Mouse (Mus musculus) bone marrow macrophage, adult 2 months (primary cell): Measurements from ENCODE around the gene Dclk1. TPM values are rescaled to one million over a fixed set of nuclear protein-coding genes. Genes with fewer than 3 reads are reported as not detected.

Source experiments
- H3K27ac ChIP-seq: 2 replicates; pipeline ENCODE4 v1.5.1; 2012; ENCODE audit warnings: low read depth, low read length; ENCODE audit not compliant: insufficient read depth
- H3K4me1 ChIP-seq: 2 replicates; pipeline ENCODE4 v1.6.1; 2012; ENCODE audit warnings: low read length; ENCODE audit not compliant: control insufficient read depth, insufficient read depth
- H3K4me3 ChIP-seq: 2 replicates; pipeline ENCODE4 v1.5.1; 2012; ENCODE audit warnings: mild to moderate bottlenecking, low read length, moderate library complexity; ENCODE audit not compliant: insufficient read depth
- CTCF ChIP-seq: IDR thresholded peaks from 2 replicates; pipeline ENCODE4 v1.5.1; 2012; ENCODE audit warnings: low read depth, mild to moderate bottlenecking, low read length, moderate library complexity
- POLR2A ChIP-seq: IDR thresholded peaks from 2 replicates; pipeline ENCODE4 v1.6.1; 2012; ENCODE audit warnings: mild to moderate bottlenecking, low read depth, low read length, borderline replicate concordance
- polyA plus RNA-seq: library from polyadenylated mRNA; stranded (reverse); fragments of >200 nt; gene quantifications from 2 replicates; pipeline ENCODE4 v1.2.4, GENCODE M21; 2012; ENCODE audit not compliant: missing spikeins, insufficient read depth, insufficient read length

Dclk1 gene
- polyA plus RNA-seq, 1 experiment, result 1.3 TPM

- no peak overlapping the region for H3K27ac ChIP-seq
- TF ChIP-seq POLR2A (no peak), CTCF (no peak)
- H3K4me1 ChIP-seq, result peaks cover 24% of the 10 kb centered on the region
- H3K4me3 ChIP-seq, result no peak overlapping the region
Observed at GRCm38 (mm10) chr3:55442012-55442645, 200.0 kb downstream of the Dclk1 start.

- Histone ChIP-seq H3K4me3 (no peak overlapping the region), H3K4me1 (peaks cover 23% of the 10 kb centered on the region), H3K27ac (no peak overlapping the region)
- TF ChIP-seq CTCF (no peak), POLR2A (no peak)
Observed at GRCm38 (mm10) chr3:55443271-55443670, 201.1 kb downstream of the Dclk1 start.

GRCm38 (mm10) chr3:55443725-55444124 is 201.6 kb downstream of the Dclk1 start:
- Histone ChIP-seq H3K27ac (no peak overlapping the region), H3K4me1 (peaks cover 19% of the 10 kb centered on the region), H3K4me3 (no peak overlapping the region)
- TF ChIP-seq CTCF (no peak), POLR2A (no peak)

GRCm38 (mm10) chr3:55446681-55447080 is 204.5 kb downstream of the Dclk1 start:
- H3K4me3 ChIP-seq, result no peak overlapping the region
- TF ChIP-seq POLR2A (no peak), CTCF (no peak)
- no peak overlapping the region for H3K27ac ChIP-seq
- H3K4me1 ChIP-seq, result peaks cover 6% of the 10 kb centered on the region

GRCm38 (mm10) chr3:55447486-55448460 is 205.6 kb downstream of the Dclk1 start:
- no peak overlapping the region for H3K27ac ChIP-seq
- TF ChIP-seq CTCF (no peak), POLR2A (no peak)
- no peak overlapping the region for H3K4me3 ChIP-seq
- H3K4me1 ChIP-seq, result peaks cover 6% of the 10 kb centered on the region

- H3K4me1 ChIP-seq, result peaks cover 6% of the 10 kb centered on the region
- no peak overlapping the region for H3K4me3 ChIP-seq
- no peak overlapping the region for H3K27ac ChIP-seq
- TF ChIP-seq CTCF, result no peak
- no peak for TF ChIP-seq POLR2A
Observed at GRCm38 (mm10) chr3:55449148-55449547, 207.0 kb downstream of the Dclk1 start.

- H3K27ac ChIP-seq, result no peak overlapping the region
- H3K4me3 ChIP-seq, result no peak overlapping the region
- peaks cover 6% of the 10 kb centered on the region for H3K4me1 ChIP-seq
- TF ChIP-seq POLR2A (no peak), CTCF (no peak)
Observed at GRCm38 (mm10) chr3:55451035-55451434, 208.9 kb downstream of the Dclk1 start.

- Histone ChIP-seq H3K4me3 (no peak overlapping the region), H3K27ac (no peak overlapping the region), H3K4me1 (peaks cover 6% of the 10 kb centered on the region)
- TF ChIP-seq CTCF, result no peak
- TF ChIP-seq POLR2A, result no peak
Observed at GRCm38 (mm10) chr3:55451877-55452276, 209.7 kb downstream of the Dclk1 start.

GRCm38 (mm10) chr3:55452464-55452863 is 210.3 kb downstream of the Dclk1 start:
- Histone ChIP-seq H3K27ac (no peak overlapping the region), H3K4me3 (no peak overlapping the region), H3K4me1 (peaks cover 6% of the 10 kb centered on the region)
- TF ChIP-seq CTCF (no peak), POLR2A (no peak)

- TF ChIP-seq POLR2A (no peak), CTCF (no peak)
- Histone ChIP-seq H3K4me3 (no peak overlapping the region), H3K4me1 (peaks cover 4% of the 10 kb centered on the region; the same call in 1 of the 2 replicates), H3K27ac (no peak overlapping the region)
Observed at GRCm38 (mm10) chr3:55461092-55461491, 218.9 kb downstream of the Dclk1 start.
